Mouse (Mus musculus) splenic B cell, adult 2 months (primary cell): ENCODE measurements around the gene Nudt13.

ENCODE experiments used
- DNase-seq: peaks from one replicate; pipeline ENCODE4 v3.0.0-alpha.2; 2011; ENCODE audit warnings: low read depth, low spot score
- H3K27me3 ChIP-seq: 2 replicates; pipeline ENCODE4 v1.6.1; 2012; ENCODE audit warnings: mild to moderate bottlenecking, low read length, moderate library complexity, mixed read lengths; ENCODE audit not compliant: control insufficient read depth, poor library complexity, insufficient read depth, severe bottlenecking
- H3K36me3 ChIP-seq: 2 replicates; pipeline ENCODE4 v1.6.1; 2012; ENCODE audit warnings: mild to moderate bottlenecking, low read length, moderate library complexity, mixed read lengths; ENCODE audit not compliant: control insufficient read depth, poor library complexity, insufficient read depth, severe bottlenecking

Nudt13 gene

DNA sequence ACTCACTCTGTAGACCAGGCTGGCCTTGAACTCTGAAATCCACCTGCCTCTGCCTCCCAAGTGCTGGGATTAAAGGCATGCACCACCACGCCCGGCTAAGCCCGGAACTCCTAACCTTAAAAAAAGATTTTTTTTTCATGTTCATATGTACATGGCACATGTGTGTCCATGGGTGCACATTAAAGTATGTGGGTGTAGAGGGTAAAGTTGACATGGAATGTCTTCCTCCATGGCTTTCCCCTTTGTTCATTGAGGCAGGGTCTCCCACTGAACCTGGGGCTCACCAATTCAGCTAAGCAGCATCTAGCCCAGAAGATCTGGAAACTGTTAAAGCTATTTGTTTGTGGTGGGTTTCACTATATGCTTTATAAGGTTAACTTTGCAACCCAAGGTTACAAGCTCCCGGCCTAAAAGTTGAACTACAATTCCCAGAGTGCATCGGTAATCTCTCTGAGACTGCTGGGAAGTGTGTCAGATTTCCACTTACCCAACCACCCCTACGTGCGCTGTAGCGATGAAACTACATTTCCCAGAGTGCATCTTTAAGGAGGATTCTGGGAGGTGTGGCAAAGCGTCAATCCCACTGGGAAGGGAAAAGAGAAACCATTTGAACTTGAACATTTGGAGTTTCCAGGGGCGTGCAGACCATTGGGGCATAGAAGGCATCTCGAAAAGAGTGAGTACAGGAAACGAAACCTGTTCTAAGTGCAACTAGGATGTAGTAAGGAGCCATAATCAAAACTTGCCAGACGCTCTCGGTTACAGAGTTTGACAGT is at the start of gene Nudt13:
Gene Nudt13 (plus strand): TSS at position 581 of the 776 bp plus-strand sequence.
- peak; percentile 91 for DNase-seq
- H3K36me3 ChIP-seq, result no peaks in the 10 kb centered on the region
- no peaks in the 10 kb centered on the region for H3K27me3 ChIP-seq

DNA sequence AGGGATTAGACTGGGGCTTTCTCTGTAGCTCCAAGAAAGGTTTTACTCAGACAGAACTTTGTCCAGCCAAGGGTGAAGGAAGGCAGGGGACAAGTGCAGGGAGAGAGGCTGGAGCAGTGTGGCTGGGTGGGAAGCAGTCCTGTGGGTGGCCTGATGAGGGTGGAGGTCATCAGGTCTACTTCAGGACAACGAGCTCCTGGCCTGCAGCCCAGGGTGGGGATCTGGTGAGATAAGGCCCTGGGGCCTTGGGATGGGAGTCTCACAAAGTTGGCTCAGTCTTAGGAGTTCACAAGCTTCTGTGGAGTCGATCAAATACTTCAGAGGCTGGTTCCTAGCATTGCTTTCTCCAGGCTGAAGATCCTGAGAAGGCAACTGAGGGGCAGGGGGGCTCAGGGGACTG is 49.2 kb upstream of the Nudt13 start:
- Histone ChIP-seq H3K36me3 (no peaks in the 10 kb centered on the region), H3K27me3 (no peaks in the 10 kb centered on the region)
- no peak for DNase-seq

DNA sequence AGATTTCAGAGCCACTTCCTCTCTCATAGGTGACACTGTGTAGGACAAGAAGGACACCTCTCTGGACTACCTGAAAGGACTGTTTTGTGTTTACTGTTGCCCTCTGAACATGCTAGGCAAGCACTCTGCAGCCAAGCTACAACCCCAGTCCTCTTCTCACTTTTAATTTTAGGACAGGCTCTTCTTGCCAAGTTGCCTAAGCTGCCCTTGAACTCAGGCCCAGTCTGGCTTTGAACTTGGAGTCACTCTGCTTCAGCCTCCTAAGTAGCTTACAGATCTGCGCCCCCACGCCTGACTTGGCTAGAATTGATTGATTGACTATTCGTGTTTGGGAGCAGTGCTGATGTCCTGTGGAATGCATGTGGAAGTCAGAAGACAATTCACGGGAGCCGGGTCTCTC is 48.6 kb upstream of the Nudt13 start:
- H3K36me3 ChIP-seq, result no peaks in the 10 kb centered on the region
- no peak for DNase-seq
- H3K27me3 ChIP-seq, result no peaks in the 10 kb centered on the region

- H3K36me3 ChIP-seq, result no peaks in the 10 kb centered on the region
- DNase-seq, result no peak
- no peaks in the 10 kb centered on the region for H3K27me3 ChIP-seq
Measured at GRCm38 (mm10) chr14:20246811-20247266, 47.7 kb upstream of the Nudt13 start.

GRCm38 (mm10) chr14:20248001-20248400 is 46.5 kb upstream of the Nudt13 start:
- no peak for DNase-seq
- no peaks in the 10 kb centered on the region for H3K27me3 ChIP-seq
- no peaks in the 10 kb centered on the region for H3K36me3 ChIP-seq

DNA sequence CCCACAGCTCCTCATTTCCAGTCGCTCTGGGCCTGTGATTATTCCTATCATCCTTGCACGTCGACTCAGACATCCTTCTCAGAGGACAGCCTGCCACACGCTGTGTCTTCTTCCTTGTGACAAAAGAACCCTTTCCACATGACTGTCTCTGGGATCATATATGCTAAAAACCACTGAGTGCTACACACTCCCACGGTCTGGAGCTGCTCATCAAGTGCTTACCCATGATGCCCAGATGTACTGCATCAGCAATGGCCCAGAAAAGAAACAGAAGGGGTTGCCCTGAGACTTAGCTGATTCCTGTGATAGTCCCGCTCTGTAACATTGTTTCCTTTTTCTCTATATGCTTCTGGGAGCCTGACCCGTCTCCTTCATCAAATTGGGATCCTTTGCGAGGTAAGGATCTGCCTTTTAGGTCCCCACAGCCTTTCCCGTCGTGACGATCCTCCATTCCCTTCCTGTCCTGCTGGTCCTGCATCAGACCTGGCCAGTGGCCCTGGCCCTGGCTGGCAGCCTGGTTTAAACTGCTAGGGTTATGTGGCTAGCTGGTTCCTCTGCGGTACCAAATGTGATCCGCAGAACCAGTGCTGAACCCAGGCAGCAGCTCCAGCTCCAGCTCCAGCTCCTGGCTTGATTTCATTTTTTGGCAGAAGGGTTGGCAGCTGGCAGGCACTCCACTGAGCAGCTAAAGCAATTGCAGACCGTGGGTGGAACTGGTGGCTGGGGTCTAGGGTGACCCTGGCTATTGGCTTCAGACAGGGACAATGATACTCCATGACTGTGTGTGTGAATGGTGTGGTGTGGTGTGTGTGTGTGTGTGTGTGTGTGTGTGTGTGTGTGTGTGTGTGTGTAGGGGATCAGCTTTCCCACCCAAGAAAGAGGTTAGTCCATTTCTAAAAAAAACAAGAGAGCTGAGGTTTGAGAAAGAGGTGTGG is 44.0 kb upstream of the Nudt13 start:
- Histone ChIP-seq H3K36me3 (no peaks in the 10 kb centered on the region), H3K27me3 (no peaks in the 10 kb centered on the region)
- no peak for DNase-seq

DNA sequence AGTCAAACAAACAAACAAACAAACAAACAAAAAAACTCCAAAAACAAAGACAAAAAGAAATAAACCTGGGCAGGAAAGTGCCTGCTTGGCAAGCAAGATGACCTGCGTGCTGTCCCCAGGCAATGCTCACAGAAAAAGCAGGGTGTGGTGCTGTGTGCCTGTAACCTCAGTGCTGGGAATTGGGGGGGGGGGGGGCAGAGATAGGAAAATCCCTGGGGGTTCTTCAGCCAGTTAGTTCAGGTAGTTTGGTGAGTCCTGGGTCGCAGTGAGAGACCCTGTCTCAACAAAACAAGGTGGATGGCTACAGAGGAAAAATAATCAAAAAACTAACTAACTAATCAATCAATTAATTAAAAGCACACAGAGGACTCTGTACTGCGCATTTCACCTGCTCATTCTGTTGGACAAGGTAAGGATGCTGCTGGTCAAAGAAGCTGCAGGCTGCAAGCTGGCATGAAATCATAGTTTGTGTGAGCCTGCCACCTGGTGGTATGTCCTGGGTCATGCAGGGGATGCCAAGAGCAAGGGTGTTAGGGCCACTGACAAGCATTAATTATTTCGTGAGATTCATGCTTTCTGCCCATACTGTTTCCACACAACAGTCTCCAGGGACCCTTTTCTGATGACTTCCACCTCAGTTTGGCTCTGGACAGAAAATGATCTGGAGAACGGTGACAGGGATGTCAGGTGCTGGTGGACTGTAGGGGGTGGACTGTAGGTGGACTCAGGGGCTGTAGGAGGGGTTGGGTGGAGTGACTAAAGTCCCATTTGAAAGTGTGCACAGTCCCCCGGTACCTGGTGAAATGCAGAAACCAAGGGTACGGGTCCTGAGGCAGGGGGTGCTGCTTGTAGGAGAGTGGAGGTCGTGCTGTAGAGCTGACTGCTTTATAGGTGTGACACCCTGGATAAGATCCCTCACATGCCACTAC is 36.0 kb upstream of the Nudt13 start:
- no peaks in the 10 kb centered on the region for H3K27me3 ChIP-seq
- H3K36me3 ChIP-seq, result no peaks in the 10 kb centered on the region
- peak; percentile 89 for DNase-seq

- no peak for DNase-seq
Measured at GRCm38 (mm10) chr14:20262346-20262745, 32.2 kb upstream of the Nudt13 start.

GRCm38 (mm10) chr14:20268421-20268820 is 26.1 kb upstream of the Nudt13 start:
- DNase-seq, result no peak
- H3K36me3 ChIP-seq, result no peaks in the 10 kb centered on the region
- H3K27me3 ChIP-seq, result no peaks in the 10 kb centered on the region

More at GRCm38 (mm10) chr14:20262346-20262745, 32.2 kb upstream of the Nudt13 start:
- Histone ChIP-seq H3K36me3 (no peaks in the 10 kb centered on the region), H3K27me3 (no peaks in the 10 kb centered on the region)

GRCm38 (mm10) chr14:20269082-20269809 is 25.3 kb upstream of the Nudt13 start, which contains the start of gene Kcnk16:
Kcnk16 (minus strand) TSS chr14:20269199.
- H3K27me3 ChIP-seq, result no peaks in the 10 kb centered on the region
- no peak for DNase-seq
- no peaks in the 10 kb centered on the region for H3K36me3 ChIP-seq

DNA sequence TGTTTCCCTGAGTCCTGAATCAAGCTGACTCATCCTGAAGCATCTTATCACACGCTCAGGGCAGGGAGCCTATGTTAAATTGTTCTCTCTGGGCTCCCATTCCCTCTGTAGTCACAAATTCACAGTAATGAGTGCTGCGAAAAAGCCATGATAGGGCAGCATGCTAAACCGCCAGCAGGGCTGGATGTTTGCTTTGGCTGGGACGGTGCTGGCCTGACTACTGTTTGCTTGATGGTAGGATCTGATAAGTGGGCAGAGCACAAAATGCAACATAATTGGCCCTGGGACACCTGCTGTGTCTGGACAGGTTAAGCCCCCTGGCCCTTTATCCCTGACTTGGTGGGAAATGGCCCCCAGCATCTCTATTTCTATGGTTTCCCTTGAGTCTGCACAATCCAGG is 3.1 kb upstream of the Nudt13 start:
- H3K36me3 ChIP-seq, result no peaks in the 10 kb centered on the region
- no peak for DNase-seq
- H3K27me3 ChIP-seq, result no peaks in the 10 kb centered on the region

- no peaks in the 10 kb centered on the region for H3K27me3 ChIP-seq
- DNase-seq, result no peak
- H3K36me3 ChIP-seq, result no peaks in the 10 kb centered on the region
Measured at GRCm38 (mm10) chr14:20294947-20295346, 450 bp downstream of the Nudt13 start.

DNA sequence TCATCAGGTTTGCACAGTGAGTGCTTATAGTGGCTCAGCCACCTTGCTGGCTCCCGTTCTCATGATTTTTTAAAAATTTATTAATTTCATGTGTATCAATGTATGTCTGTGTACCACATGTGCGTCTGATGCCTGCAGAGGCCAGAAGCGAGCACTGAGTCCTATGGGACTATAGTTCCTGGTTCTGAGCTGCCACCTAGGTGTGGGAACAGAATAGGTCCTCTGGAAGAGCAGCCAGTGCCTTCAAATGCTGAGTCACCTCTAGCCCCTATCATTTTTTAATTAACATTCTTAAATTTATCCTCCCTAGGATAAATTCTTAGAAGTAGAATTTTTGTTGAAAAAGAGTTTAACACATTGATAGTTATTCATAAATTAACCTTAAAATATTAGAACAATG is 3.1 kb downstream of the Nudt13 start:
- Histone ChIP-seq H3K36me3 (no peaks in the 10 kb centered on the region), H3K27me3 (no peaks in the 10 kb centered on the region)
- DNase-seq, result no peak

DNA sequence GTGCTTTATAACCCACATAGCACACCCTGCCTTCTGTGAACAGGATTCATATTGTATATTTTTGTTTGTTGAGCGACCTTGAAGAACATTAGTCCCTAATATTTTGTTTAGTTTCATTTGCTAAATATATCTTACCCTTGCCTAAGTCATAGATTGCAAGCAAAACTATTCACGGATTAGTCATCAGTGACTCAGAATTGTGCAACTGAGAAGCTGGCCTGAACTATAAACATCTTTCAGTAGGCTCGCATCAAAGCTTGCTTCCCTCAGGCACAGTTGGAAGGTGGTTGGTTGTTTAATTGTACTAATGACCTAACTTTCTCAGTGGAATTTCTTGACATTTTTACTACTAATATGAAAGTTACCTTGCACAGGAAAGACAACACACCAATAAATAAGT is 3.6 kb downstream of the Nudt13 start:
- no peaks in the 10 kb centered on the region for H3K36me3 ChIP-seq
- no peak for DNase-seq
- no peaks in the 10 kb centered on the region for H3K27me3 ChIP-seq
